14 mouse cellular contexts compared by ENCODE assay signal in genomic region chr7:99963237-99963860, GRCm38 (mm10). TPM values are rescaled to one million over a fixed set of nuclear protein-coding genes. Genes with fewer than 3 reads are reported as not detected.
DNase-seq lines count a peak whose midpoint lies in the region; ATAC-seq and TF ChIP-seq lines count a peak whose summit lies in the region.
"Had no signal": no experiment of that assay in that cellular context is flagged by ENCODE, and none has a peak within 500 bp of the region (broad histone marks: within the 10 kb centered on the region; RNA-seq: fewer than 3 reads in every experiment).

No protein-coding gene starts in this region.

- peaks cover 61% of the 10 kb centered on the region for H3K79me2 ChIP-seq in liver, adult 2 months (ENCODE audit: control insufficient read depth, insufficient read depth, low read length)

- no peak for TF ChIP-seq POLR2A in liver, adult 2 months (IDR thresholded peaks at IDR 0.05; ENCODE audit: extremely low read depth, insufficient read depth, low read length)
- TF ChIP-seq POLR2A in cortical plate, adult 2 months (IDR thresholded peaks at IDR 0.05; ENCODE audit: extremely low read depth, insufficient read depth, low read length) = no peak

- WGBS in heart, postnatal 0 days = 78% methylated on average over 3 of the region's 3 CpGs
- 27% methylated on average over 3 of the region's 3 CpGs for WGBS in liver, adult 2 months
- WGBS in liver, embryonic 12.5 days (ENCODE audit: insufficient replicate concordance) = 58% methylated on average over 3 of the region's 3 CpGs

- H3K27ac ChIP-seq in heart, postnatal 0 days (ENCODE audit: low read depth) = peak overlapping the region; percentile 78
- peak overlapping the region; percentile 66 for H3K27ac ChIP-seq in liver, adult 2 months (replicated peaks; ENCODE audit: insufficient read depth, low read depth, low read length)
- no peak overlapping the region for H3K27ac ChIP-seq in liver, embryonic 12.5 days
- peak overlapping the region; percentile 51; the same call in 1 of the 2 replicates for H3K27ac ChIP-seq in cortical plate, adult 2 months (ENCODE audit: insufficient read depth, low read length)

- no peak for DNase-seq in heart, postnatal 0 days (ENCODE audit: low spot score)
- DNase-seq in heart, adult 9 months (ENCODE audit: low spot score in 2 of 2) = no peak
- DNase-seq in liver, adult 2 months (ENCODE audit: extremely low read depth, low read depth, low spot score) = peak; percentile 65
- no peak for DNase-seq in spleen, adult 12 weeks (ENCODE audit: low spot score)
- DNase-seq in cerebellum, adult 9-10 months = no peak

- no peak for ATAC-seq in heart, postnatal 0 days (ENCODE audit: insufficient read depth, low read depth)
- no peak for ATAC-seq in liver, embryonic 12.5 days
- ATAC-seq: Patski had no signal

- no peak; the same call in 1 of the 2 replicates for TF ChIP-seq EP300 in heart, postnatal 0 days (IDR thresholded peaks at IDR 0.05; ENCODE audit: low read depth)

- no peak overlapping the region for H3K4me3 ChIP-seq in heart, postnatal 0 days (ENCODE audit: low read depth, low read length)
- H3K4me3 ChIP-seq in liver, adult 2 months (ENCODE audit: insufficient read depth, low read depth, low read length) = no peak overlapping the region
- H3K4me3 ChIP-seq in liver, embryonic 12.5 days = no peak overlapping the region
- H3K4me3 ChIP-seq in cortical plate, adult 2 months (ENCODE audit: insufficient read depth, low read length) = no peak overlapping the region; the same call in 1 of the 2 replicates
- H3K4me3 ChIP-seq in megakaryocyte, embryonic 14.5 days (replicated peaks) = peak overlapping the region; percentile 21

- no peaks in the 10 kb centered on the region for H3K27me3 ChIP-seq in heart, postnatal 0 days (ENCODE audit: control insufficient read depth, insufficient read depth, low read length)
- no peaks in the 10 kb centered on the region for H3K27me3 ChIP-seq in liver, adult 2 months (ENCODE audit: control insufficient read depth, insufficient read depth, low read length)
- H3K27me3 ChIP-seq in liver, embryonic 12.5 days (replicated peaks) = no peaks in the 10 kb centered on the region
- H3K27me3 ChIP-seq in megakaryocyte, embryonic 14.5 days (replicated peaks) = no peaks in the 10 kb centered on the region
- H3K27me3 ChIP-seq: Patski had no signal

- H3K4me1 ChIP-seq in heart, postnatal 0 days (ENCODE audit: control insufficient read depth, insufficient read depth) = peaks cover 33% of the 10 kb centered on the region
- H3K4me1 ChIP-seq in liver, adult 2 months (ENCODE audit: control insufficient read depth, insufficient read depth, low read length) = peaks cover 60% of the 10 kb centered on the region
- peaks cover 43% of the 10 kb centered on the region for H3K4me1 ChIP-seq in liver, embryonic 12.5 days
- peaks cover 29% of the 10 kb centered on the region for H3K4me1 ChIP-seq in cortical plate, adult 2 months (ENCODE audit: control insufficient read depth, insufficient read depth, low read length)
- peaks cover 66% of the 10 kb centered on the region for H3K4me1 ChIP-seq in megakaryocyte, embryonic 14.5 days

- no peak for TF ChIP-seq CTCF in heart, postnatal 0 days (IDR thresholded peaks at IDR 0.05; ENCODE audit: low read depth)
- TF ChIP-seq CTCF in liver, adult 2 months (IDR thresholded peaks at IDR 0.05; ENCODE audit: low read depth, low read length) = no peak
- no peak for TF ChIP-seq CTCF in cortical plate, adult 2 months (IDR thresholded peaks at IDR 0.05; ENCODE audit: extremely low read depth, insufficient read depth, low read length)

- H3K9me3 ChIP-seq in heart, postnatal 0 days (replicated peaks; ENCODE audit: control insufficient read depth, low read length) = no peaks in the 10 kb centered on the region
- H3K9me3 ChIP-seq in liver, embryonic 12.5 days (replicated peaks) = no peaks in the 10 kb centered on the region
- H3K9me3 ChIP-seq in megakaryocyte, embryonic 14.5 days = no peaks in the 10 kb centered on the region

- H3K9ac ChIP-seq in heart, postnatal 0 days (replicated peaks; ENCODE audit: low read depth, low read length) = no peak overlapping the region
- H3K9ac ChIP-seq in liver, adult 2 months (ENCODE audit: low read depth, low read length) = 0 out of 2 replicates have a peak overlapping the region, but pooled peaks have one; percentile 29
- H3K9ac ChIP-seq in liver, embryonic 12.5 days = no peak overlapping the region

- H3K4me2 ChIP-seq in heart, postnatal 0 days (ENCODE audit: low read depth, low read length) = no peak overlapping the region
- H3K4me2 ChIP-seq in liver, embryonic 12.5 days = no peak overlapping the region

- H3K36me3 ChIP-seq in heart, postnatal 0 days (replicated peaks; ENCODE audit: control insufficient read depth, insufficient read depth, low read length) = no peaks in the 10 kb centered on the region
- no peaks in the 10 kb centered on the region for H3K36me3 ChIP-seq in liver, adult 2 months (ENCODE audit: control insufficient read depth, insufficient read depth, low read length)
- no peaks in the 10 kb centered on the region for H3K36me3 ChIP-seq in liver, embryonic 12.5 days
- peaks cover 30% of the 10 kb centered on the region for H3K36me3 ChIP-seq in megakaryocyte, embryonic 14.5 days (replicated peaks; ENCODE audit: low read length)

RNA-seq across cellular contexts. Expression of gene Rnf169, which starts 16.9 kb away (rescaled TPM):
- total RNA-seq in heart, postnatal 0 days (2014; rRNA removed; ENCODE audit: low replicate concordance) = 11.0 and 11.5 TPM in 2 replicates
- polyA plus RNA-seq in heart, postnatal 0 days (2015; fragmentation: Nextera tagmentation; extraction: Ambion mirVana) = 2.1 and 2.3 TPM in 2 replicates
- 27.6 and 31.5 TPM in 2 replicates for total RNA-seq in liver, adult 2 months (2014; rRNA removed)
- polyA plus RNA-seq in liver, adult 2 months (2012; rRNA removed) = 5.6 and 6.5 TPM in 2 replicates
- polyA plus RNA-seq in liver, embryonic 12.5 days (2016; fragmentation: Nextera tagmentation; extraction: Ambion mirVana) = 2.1 and 2.3 TPM in 2 replicates
- 23.7 TPM in 2 replicates for polyA plus RNA-seq in cortical plate, adult 2 months (2012; rRNA removed)
- polyA plus RNA-seq in megakaryocyte, embryonic 14.5 days (2012; ENCODE audit: insufficient read depth, low replicate concordance) = 0.82 and 0.87 TPM in 2 replicates

RNA-seq across cellular contexts. Expression of gene Chrdl2, which starts 42.6 kb away (rescaled TPM):
- total RNA-seq in heart, postnatal 0 days (2014; rRNA removed; ENCODE audit: low replicate concordance) = not detected in 2 replicates
- polyA plus RNA-seq in heart, postnatal 0 days (2015; fragmentation: Nextera tagmentation; extraction: Ambion mirVana) = 0.12 and 0.15 TPM in 2 replicates
- total RNA-seq in liver, adult 2 months (2014; rRNA removed) = not detected in 2 replicates
- polyA plus RNA-seq in liver, adult 2 months (2012; rRNA removed) = 0.05 TPM in 1 of 2 replicates, not detected in the other
- polyA plus RNA-seq in liver, embryonic 12.5 days (2016; fragmentation: Nextera tagmentation; extraction: Ambion mirVana) = 0.11 and 0.30 TPM in 2 replicates
- 0.61 and 0.68 TPM in 2 replicates for polyA plus RNA-seq in cortical plate, adult 2 months (2012; rRNA removed)
- polyA plus RNA-seq in megakaryocyte, embryonic 14.5 days (2012; ENCODE audit: insufficient read depth, low replicate concordance) = 0.15 TPM in 1 of 2 replicates, not detected in the other
- total RNA-seq: adrenal gland, adult 18-20 months; common myeloid progenitor, adult 5-6 weeks; hematopoietic stem cell, adult 5-6 weeks; layer of hippocampus, adult 18-20 months had no signal
- polyA plus RNA-seq: lung, embryonic 16.5 days had no signal
